Mouse (Mus musculus) embryo, embryonic 10.5 days (tissue): ENCODE measurements around the gene Cstf3.
A peak's percentile ranks its signal among the peaks of the same experiment; 100 is the strongest.

ENCODE experiments used
- DNase-seq: peaks from one replicate; pipeline ENCODE4 v3.0.0-alpha.2; 2015; ENCODE audit warnings: low spot score

The Cstf3 gene

GRCm38 (mm10) chr2:104604718-104605117, 14.4 kb downstream of the Cstf3 start:
- DNase-seq = no peak

DNA sequence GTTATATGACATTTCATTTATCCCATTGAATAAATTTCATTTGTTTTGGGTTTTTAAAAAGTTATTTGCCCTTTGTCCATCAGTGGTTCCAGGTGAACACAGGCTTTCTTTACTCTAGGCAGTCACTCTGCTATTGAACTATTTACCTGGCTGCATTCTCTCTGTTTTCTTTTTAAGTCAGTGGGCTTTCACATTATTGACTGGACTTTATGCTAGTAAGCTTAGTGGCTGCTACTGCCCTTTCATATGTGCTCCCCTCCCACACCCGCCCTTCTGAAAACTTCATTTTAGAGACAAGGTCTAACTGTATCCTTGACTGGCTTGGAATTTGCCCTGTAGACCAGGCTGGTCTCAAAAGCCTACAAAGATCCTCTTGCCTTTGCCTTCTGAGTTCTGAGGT, 15.2 kb downstream of the Cstf3 start:
- DNase-seq = no peak

- no peak for DNase-seq
Observed at GRCm38 (mm10) chr2:104614786-104615185, 24.5 kb downstream of the Cstf3 start.

- no peak for DNase-seq
Observed at GRCm38 (mm10) chr2:104615985-104616711, 25.8 kb downstream of the Cstf3 start.

GRCm38 (mm10) chr2:104658659-104659058, 68.3 kb downstream of the Cstf3 start:
- DNase-seq = no peak

- no peak for DNase-seq
Observed at GRCm38 (mm10) chr2:104663372-104664100, 73.2 kb downstream of the Cstf3 start.

DNA sequence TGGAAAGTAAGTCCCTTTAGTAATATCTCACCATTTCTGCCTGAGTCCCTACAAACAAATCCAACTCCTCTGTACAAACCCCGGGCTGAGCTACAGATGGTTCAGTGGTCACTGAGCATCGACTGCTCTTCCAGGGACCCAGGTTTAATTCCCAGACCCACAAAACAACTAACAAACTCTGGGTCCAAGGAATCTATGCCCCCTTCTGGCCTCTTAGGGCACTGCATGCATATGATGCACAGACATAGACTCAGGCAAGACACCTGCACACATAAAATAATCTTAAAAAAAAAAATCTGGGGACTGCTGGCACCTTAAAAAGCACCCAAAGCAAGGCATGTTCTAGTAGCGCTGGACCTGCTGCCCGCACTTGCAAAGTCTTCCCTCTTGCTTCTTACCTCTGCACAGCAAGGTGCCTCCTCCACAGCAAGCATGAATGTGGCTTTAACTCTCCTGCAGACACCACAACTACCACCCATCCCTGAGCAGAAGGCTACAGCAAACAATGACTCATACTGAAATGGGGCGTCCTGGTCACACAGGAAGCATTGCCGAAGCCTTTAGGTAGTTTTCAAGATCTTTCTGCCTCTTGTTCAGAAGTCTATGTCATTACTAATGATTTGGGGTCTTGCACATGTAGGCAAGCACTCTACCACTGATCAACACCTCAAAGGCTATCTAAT, 78.9 kb downstream of the Cstf3 start:
- no peak for DNase-seq

DNA sequence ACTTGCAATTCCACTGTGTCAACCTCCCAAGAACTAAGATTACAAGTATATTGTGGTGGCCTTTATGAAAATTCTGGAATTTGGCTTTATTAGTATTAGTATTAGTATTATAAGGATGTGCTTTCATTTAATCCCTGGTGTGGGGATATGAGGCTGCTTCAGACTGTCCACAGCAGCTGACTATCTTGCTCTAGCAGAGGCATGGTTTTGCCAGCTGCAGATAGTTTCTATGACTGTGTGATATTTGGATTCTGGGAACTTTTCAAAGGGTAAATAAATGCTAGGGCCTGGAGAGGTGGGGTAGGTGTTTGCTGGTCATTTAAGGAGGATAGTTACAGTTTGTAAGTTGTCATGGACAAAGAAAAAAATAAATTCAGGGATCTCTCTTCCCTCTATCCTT, 81.4 kb downstream of the Cstf3 start:
- DNase-seq = no peak

- DNase-seq = no peak
Observed at GRCm38 (mm10) chr2:104677326-104677725, 87.0 kb downstream of the Cstf3 start.

DNA sequence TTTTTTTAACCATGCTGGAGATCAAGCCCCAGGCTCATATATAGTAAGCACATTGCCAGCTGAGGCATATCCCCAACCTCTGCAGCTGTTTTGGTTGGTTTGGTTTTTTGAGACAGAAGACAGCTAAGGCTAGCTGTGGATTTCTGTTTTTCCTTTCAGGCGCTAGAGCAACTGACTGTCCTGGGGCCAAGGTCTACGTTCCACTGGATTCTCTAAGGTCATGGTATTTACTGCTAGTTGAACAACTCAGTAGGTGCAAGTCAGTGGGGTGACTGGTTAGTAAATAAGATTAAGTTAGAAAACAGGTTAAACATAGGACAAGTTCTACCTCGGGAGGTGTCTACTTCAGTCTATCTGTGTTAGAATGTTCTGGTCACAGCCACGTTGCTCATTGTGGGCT, 94.4 kb downstream of the Cstf3 start:
- no peak for DNase-seq

DNA sequence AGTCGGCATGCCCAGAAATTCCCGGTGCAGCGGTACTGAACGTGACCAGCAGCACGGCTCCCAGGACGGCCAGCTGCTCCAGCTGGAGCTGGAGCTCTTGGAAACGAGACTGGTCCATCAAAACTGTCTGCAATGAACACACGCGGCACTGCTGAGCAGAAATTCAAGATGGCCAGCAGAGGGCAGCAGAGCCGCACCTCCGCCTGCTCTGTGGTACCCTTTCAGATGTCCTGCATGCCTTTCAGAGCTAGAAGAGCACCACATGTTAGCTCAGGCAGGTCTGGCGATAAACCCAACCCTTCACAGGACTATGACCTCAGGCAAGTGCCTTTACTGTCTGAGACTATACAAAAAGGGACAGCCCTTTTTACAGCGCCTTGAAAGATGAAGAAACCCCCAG, 95.1 kb downstream of the Cstf3 start:
- DNase-seq = peak; percentile 93

DNA sequence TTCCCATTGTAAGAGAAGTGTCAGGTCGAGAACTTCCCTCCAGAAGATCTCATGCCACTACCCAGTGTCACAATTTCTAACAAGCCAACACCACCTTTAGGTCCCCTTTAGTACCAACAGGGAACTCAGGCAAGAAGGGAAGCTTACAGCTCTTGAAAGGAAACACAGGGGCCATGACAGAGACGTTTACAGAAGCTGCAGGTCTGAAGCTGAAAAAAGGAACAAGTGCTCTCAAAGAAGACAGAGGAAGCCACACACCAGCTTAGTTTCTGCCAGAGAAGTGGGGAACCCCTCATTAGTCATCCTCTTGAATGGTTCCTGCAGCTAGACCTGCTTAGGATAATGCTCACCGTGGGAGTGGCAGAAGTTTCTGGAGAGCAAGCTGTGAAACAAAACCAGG, 96.9 kb downstream of the Cstf3 start:
- DNase-seq = no peak

GRCm38 (mm10) chr2:104688321-104688720, 98.0 kb downstream of the Cstf3 start:
- no peak for DNase-seq

GRCm38 (mm10) chr2:104688724-104689123, 98.4 kb downstream of the Cstf3 start:
- DNase-seq = no peak

- no peak for DNase-seq
Observed at GRCm38 (mm10) chr2:104690720-104691119, 100.4 kb downstream of the Cstf3 start.

- no peak for DNase-seq
Observed at GRCm38 (mm10) chr2:104692551-104692950, 102.2 kb downstream of the Cstf3 start.

DNA sequence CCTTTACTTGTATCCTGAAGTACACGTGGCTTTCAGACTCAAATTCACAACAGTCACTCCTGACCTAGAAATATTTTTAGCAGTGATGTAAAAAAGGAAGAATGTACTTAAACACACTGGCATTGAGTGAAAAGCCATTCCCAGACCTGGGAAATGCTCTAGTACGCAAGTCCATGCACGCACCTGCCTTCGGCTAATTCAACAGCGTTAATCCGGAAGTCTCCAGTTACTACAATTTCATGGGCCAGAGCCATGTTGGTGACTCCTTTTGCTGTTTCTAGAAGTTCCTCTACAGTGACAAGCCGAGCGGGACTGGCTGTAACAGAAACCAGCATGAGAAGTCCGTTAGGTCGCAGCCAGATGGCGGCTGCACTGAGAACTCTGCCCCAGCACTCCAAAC, 109.3 kb downstream of the Cstf3 start:
- no peak for DNase-seq

DNA sequence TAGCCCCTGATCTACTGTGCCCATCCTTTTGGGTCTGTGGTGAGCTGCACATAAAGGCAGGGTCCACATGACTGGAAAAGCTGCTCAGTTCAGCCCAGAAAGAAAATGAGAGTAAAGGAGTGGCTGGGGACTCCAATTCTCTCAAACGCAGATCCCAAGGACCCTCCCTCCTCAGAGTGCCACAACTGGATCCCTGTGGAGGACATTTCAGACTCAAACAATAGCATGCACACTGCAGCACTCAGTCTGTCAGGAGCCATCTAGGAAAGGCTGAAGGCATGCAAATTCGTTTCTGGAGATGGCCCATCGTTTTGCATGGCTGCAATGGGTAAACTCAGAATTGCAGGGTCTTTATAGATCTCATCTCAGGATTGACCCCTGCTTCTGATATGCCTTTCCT, 112.8 kb downstream of the Cstf3 start:
- no peak for DNase-seq

- DNase-seq = no peak
Observed at GRCm38 (mm10) chr2:104704355-104704754, 114.0 kb downstream of the Cstf3 start.

DNA sequence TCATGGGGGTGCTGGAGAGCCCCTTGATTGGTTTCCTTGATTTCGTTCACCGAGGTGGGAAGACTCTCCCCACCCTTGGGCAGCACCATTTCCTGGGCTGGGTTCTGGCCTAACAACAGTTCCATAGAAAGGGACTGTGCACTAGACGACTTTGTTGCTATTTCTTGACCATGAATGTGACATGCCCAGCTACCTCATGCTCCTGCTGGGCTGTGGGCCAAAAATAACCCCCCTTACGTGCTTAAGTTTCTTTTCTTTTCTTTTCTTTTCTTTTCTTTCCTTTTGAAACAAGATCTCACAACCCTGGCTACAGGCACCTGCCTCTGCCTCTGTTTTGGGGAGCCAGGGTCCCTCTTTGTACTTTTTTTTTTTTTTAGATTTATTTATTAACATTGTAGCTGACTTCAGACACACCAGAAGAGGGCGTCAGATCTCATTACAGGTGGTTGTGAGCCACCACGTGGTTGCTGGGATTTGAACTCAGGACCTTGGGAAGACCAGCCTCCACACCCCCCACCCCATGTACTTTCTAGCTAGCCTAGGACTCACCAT, 119.5 kb downstream of the Cstf3 start:
- DNase-seq = no peak

- peak; percentile 45 for DNase-seq
Observed at GRCm38 (mm10) chr2:104710670-104711370, 120.5 kb downstream of the Cstf3 start.
